Mouse (Mus musculus) adrenal gland, postnatal 25 days (tissue): ENCODE results near the gene Ddi2. TPM values are rescaled to one million over a fixed set of nuclear protein-coding genes. Genes with fewer than 3 reads are reported as not detected.

Experiments used
- DNase-seq: peaks from one replicate; pipeline ENCODE4 v3.0.0; 2021; ENCODE audit warnings: mixed read lengths
- total RNA-seq: library from RNA; stranded (reverse); gene quantifications from 2 replicates; pipeline ENCODE4 v1.2.3, GENCODE M21; 2021

Gene Ddi2
- total RNA-seq, 1 experiment from 2014 or later: 62.1 TPM

- DNase-seq: no peak
Observed at GRCm38 (mm10) chr4:141741856-141742255, 18.6 kb upstream of the Ddi2 start.

DNA sequence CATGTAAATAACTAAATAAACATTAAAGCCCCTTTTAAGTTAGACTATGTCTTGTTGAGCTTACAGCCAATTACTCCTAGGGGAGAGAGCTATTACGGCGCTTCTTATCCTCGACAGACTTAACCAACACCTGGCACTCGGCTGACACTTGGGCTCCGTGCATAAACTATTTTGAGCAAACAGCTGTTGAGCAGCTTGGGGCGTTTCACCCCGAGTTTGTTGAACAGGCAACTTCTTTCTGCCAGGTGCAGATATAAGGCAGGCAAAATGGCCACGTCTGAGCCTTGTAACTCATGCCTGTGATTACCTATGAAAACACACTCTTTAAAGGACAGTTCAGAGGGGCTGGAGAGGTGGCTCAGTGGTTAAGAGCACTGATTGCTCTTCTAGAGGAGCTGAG is 14.8 kb upstream of the Ddi2 start:
- DNase-seq: no peak

DNA sequence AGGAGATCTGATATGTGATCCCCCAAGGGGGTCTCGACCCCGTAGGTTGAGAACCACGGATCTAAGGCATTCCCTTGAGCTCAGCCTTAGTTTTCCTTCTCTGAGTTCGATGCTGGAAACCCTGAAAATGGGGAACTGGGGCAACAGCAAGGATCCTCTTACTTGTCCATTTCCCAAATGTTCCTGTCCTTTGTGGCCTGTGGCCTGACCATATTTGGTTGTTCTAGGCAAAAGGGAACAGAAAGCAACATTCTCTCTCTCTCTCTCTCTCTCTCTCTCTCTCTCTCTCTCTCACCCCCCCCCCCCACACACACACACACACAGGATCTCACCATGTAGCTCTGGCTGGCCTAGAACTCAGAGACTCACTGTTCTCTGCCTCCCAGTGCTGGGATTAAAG is 13.6 kb upstream of the Ddi2 start:
- no peak for DNase-seq

DNA sequence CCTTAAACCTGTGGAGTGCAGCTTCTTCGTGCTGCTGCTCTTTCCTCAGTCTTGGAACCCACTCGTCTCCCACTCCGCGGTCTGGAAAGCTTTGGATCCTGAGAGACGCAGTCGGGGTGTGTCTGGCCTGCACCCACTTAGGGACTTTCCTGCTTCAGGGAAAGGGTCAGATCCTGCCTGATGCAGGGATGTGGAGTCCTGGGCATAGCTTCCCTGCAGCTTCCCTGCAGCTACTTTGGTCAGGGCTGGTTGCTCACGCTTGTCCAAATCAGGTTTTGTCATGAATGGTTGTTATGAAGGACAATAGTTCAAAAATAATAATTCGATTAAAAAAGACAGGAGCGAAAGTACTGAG is 12.0 kb upstream of the Ddi2 start:
- DNase-seq: no peak

- DNase-seq: peak; percentile 88
Observed at GRCm38 (mm10) chr4:141734446-141735205, 11.4 kb upstream of the Ddi2 start.

- DNase-seq: no peak
Observed at GRCm38 (mm10) chr4:141731766-141732165, 8.5 kb upstream of the Ddi2 start.

- no peak for DNase-seq
Observed at GRCm38 (mm10) chr4:141730401-141730800, 7.2 kb upstream of the Ddi2 start.

DNA sequence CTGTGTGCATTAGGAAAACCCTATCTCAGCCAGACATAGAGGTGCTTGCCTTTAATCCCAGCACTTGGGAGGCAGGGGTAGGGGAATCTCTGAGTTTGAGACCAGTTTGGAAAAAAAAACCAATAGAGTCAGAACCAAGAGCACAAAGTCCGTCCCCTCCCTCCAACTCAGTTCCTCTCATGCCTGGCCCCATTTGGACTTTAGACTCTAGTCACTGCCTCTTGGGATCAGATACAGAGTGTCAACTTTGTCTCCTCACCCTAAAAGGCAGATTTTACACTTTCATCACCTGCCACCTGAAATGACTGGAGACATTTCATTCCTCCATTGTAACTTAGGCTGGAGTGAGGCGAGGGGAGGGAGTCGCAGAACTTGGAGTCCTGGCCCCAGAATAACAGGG is 6.0 kb upstream of the Ddi2 start:
- DNase-seq: no peak

- DNase-seq: no peak
Observed at GRCm38 (mm10) chr4:141725738-141726137, 2.5 kb upstream of the Ddi2 start.

- DNase-seq: no peak
Observed at GRCm38 (mm10) chr4:141725277-141725676, 2.1 kb upstream of the Ddi2 start.

DNA sequence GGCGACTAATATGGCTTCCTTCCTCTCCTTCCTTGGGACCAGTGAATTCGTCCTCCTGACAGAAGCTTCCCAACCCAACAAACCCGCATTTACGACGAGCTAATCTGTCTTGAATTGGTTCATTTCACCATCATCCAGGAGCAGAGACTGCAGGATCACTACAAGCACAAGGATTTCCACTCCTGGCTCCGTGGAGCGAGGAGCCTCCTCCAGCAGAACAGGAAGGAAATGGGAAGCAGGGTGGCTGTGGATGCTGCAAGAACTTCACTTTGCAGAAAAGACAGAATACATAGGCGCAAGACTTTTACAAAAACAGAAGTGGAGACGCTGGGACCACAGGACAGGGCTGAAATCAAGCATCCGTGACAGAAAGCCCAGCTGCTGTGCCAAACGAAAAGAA is 1.4 kb upstream of the Ddi2 start:
- DNase-seq: no peak

DNA sequence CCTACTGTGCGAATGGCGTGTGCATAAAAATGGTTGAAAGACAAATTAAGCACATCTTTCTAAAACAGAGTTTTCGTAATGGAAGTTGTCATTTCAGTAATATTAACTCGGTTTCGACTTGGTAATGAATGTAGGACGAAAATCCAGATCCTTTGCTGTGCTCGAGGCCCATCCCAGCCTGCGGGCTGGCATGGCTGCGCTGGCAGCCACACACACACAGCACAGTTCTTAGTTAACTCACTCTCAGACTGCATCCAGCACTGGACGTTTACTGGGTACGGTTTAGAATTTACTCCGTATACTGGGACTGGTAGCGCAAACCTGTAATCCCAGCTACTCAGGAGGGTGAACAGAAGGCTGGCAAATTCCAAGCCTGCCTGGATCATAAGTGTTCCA is 452 bp upstream of the Ddi2 start:
- DNase-seq: no peak

- no peak for DNase-seq
Observed at GRCm38 (mm10) chr4:141721961-141722360, 1.3 kb downstream of the Ddi2 start.

DNA sequence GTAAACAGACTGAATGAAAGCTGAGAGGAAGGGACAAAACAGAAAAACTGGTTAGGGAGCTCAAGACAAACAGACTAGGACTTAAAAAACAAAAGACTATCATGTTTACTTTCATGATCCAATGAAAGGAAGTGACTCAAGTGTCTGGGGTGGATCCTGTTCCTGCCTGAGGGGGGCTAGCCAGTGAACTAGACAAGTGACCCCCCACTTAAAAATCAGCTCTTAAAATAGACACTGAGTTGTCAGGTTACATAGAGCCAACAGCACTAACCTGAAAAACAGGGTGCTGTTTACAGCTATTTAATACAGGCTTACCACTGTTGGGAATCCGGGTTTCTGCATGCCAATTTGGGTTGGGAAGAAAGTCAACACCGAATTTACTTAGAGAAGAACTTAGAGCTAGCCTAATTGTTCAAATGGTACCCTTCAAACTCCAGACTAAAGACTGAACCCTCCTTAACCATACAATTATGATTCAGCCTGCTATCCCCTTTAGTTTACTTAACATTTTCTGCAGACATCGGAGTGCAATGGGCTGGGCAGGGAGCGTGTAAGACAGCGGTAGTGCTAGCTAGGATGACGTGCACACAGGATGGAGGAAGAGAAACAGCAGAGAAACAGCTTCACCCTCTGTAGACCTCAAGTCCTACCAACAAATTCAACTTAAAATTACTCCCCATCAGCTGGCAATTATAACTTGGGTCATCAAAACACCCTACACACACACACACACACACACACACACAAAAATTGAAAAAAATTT is 2.3 kb downstream of the Ddi2 start:
- no peak for DNase-seq

GRCm38 (mm10) chr4:141719304-141719703 is 3.9 kb downstream of the Ddi2 start:
- no peak for DNase-seq

GRCm38 (mm10) chr4:141717633-141718032 is 5.6 kb downstream of the Ddi2 start:
- no peak for DNase-seq

GRCm38 (mm10) chr4:141715027-141715426 is 8.2 kb downstream of the Ddi2 start:
- DNase-seq: no peak

DNA sequence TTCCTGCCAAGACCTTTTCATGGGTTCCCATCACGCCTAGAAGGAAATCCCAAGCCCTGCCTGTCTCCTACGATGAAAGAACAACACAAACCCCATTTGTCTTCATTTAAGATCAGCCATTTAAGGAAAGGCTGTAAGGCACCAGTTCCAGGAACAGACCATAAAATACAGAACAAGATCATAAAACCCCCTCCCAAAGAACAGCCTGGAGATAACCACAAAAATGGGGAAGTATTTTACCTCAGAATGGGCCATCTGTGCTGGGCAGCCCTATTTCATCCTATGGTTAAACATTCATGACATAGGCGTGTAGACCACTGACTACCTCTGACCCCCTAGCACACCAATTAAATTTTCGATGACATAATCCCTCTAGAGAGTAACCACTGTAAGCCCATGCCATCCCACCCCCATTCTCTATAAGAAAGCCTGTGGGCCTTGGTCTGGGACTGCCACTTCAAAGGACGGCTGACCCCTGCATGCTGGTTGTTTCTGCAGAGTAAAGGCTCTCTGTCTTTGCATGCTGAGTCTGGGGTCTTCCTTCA is 9.5 kb downstream of the Ddi2 start:
- no peak for DNase-seq

GRCm38 (mm10) chr4:141711250-141711649 is 12.0 kb downstream of the Ddi2 start:
- no peak for DNase-seq

DNA sequence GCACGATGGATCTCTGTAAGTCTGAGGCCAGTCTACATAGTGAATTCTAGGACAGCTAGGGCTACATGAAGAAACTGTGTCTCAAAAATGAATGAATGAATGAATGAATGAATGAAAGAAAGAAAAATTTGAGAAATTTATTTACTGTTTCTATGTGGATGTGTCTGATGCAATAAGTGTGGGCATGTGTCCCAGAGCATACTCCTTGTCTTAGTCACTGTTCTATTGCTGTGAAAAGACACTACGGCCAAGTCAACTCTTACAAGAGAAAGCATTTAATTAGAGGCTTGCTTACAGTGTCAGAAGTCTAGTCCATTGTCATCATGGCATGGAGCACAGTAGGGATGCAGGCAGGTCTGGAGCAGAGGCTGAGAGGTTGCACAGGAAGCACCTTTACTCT is 14.2 kb downstream of the Ddi2 start:
- no peak for DNase-seq

- no peak for DNase-seq
Observed at GRCm38 (mm10) chr4:141708005-141708404, 15.2 kb downstream of the Ddi2 start.

DNA sequence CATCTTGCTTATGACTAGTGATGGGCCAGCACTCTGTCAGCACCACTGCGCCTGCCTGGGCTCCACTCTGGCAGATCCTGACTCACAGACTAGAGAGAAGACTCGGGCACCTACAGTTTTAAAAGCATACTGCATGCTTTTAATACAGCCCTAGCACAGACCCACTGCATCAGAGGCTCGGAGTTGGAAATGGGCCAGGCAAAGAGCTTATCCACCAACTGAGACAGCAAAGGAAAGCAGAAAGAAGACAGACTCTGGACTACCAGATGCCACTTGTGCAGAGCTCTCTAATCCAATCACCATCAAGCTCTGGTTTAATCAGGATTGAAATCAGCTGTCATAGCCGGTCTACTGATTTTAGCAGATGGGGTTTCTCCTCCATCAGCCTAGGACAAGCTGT is 17.9 kb downstream of the Ddi2 start:
- DNase-seq: peak; percentile 42

DNA sequence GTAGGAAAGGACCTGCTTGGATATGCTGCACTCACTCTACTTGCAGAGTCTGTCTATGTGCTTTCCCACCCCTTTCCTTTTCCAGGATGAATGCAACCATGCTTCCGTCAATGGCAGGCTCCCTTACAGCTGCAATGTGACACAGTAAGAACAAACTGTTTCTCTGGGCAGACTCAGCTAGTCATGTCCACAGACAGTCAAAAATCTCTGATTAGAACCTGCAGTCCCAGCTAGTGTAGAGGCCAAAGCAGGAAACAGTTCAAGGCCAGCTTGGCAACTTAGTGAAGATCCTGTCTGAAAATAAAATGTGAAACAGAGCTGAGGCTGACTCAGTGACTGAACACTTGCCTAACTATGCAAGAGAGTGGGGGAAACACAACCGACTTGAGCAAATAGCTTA is 18.6 kb downstream of the Ddi2 start:
- no peak for DNase-seq

- DNase-seq: no peak
Observed at GRCm38 (mm10) chr4:141694719-141695118, 28.5 kb downstream of the Ddi2 start.
